Mouse (Mus musculus): Measurements from ENCODE around the gene Ptprr.

DNA sequence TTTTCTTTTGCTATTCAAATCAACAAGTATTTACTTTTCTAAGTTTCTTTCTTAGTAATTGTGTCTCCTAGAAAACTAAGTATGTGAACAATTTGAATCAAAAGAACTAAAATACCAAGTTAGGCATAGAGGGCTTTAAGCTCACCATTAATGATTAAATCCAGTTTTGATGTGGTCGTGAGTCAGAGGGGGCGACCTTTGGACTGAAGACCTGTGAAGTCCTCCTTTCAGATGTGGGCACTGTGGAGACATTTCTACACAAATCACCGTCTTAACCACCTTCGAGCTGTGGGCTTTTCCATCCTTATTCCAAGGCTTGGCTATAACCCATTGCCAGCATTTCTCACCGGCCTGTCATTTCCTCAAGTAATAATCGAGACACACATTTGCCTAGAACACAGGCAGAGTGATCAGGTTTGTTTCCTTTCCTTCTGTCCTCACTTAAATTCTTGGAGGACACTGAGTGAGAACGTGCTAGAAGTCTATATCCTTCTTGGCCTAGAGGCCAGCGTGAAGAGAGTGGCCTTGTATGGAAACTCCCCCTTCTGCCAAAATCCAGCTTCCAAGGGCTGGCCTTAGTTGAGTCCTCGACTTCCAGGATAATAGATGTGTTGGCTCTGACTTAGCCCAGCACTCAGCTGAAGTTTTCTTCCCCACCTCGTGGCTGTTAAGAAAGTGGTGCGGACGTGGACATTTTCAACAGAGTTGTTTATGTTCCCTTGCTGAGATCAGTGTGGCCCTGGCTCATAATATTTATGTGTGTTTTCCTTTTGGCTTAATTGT lies 202.5 kb downstream of the Ptprr start:
- TF ChIP-seq CTCF (IDR thresholded peaks at IDR 0.05; ENCODE audit: low read depth, low read length) (no peak), POLR2A (IDR thresholded peaks at IDR 0.05; ENCODE audit: borderline replicate concordance, low read depth, low read length) (no peak)
